Mouse (Mus musculus) urinary bladder, adult 18-20 months (tissue): ENCODE results near the gene B3gnt2.
"Not testable (repeated sequence)": the region's sequence is repeated elsewhere in the genome, so short reads cannot be mapped to it uniquely, and the experiment has no call there.

Experiments used
- DNase-seq, 2 experiments: peaks; one replicate each; pipeline ENCODE4 v3.0.0; 2022; ENCODE audit warnings: low spot score in 2 of 2, mixed read lengths in 2 of 2

B3gnt2 gene

GRCm38 (mm10) chr11:22774821-22775220 lies 85.9 kb downstream of the B3gnt2 start:
- no peak for DNase-seq

GRCm38 (mm10) chr11:22766238-22766637 lies 94.5 kb downstream of the B3gnt2 start:
- DNase-seq = no peak

GRCm38 (mm10) chr11:22765425-22765824 lies 95.3 kb downstream of the B3gnt2 start:
- no peak for DNase-seq

- DNase-seq = no peak
These were observed 97.0 kb downstream of the B3gnt2 start for GRCm38 (mm10) chr11:22763556-22764295.

- DNase-seq = no peak
These were observed 97.7 kb downstream of the B3gnt2 start for GRCm38 (mm10) chr11:22763055-22763454.

GRCm38 (mm10) chr11:22762236-22762927 lies 98.4 kb downstream of the B3gnt2 start:
- no peak for DNase-seq

GRCm38 (mm10) chr11:22759783-22760182 lies 101.0 kb downstream of the B3gnt2 start:
- DNase-seq = no peak

- DNase-seq = no peak
These were observed 104.4 kb downstream of the B3gnt2 start for GRCm38 (mm10) chr11:22756168-22756980.

GRCm38 (mm10) chr11:22755180-22755579 lies 105.6 kb downstream of the B3gnt2 start:
- DNase-seq = no peak

- DNase-seq = no peak
These were observed 108.2 kb downstream of the B3gnt2 start for GRCm38 (mm10) chr11:22752596-22752995.

- no peak for DNase-seq
These were observed 109.2 kb downstream of the B3gnt2 start for GRCm38 (mm10) chr11:22751592-22751991.

- no peak for DNase-seq
These were observed 113.4 kb downstream of the B3gnt2 start for GRCm38 (mm10) chr11:22747406-22747805.

GRCm38 (mm10) chr11:22745356-22745755 lies 115.4 kb downstream of the B3gnt2 start:
- DNase-seq = no peak

GRCm38 (mm10) chr11:22743561-22744269 lies 117.0 kb downstream of the B3gnt2 start:
- no peak for DNase-seq

- no peak for DNase-seq
These were observed 118.6 kb downstream of the B3gnt2 start for GRCm38 (mm10) chr11:22741998-22742626.

- peak in 1 of 2 experiments; percentile 9 for DNase-seq
These were observed 119.3 kb downstream of the B3gnt2 start for GRCm38 (mm10) chr11:22741436-22741835.

- no peak for DNase-seq
These were observed 121.1 kb downstream of the B3gnt2 start for GRCm38 (mm10) chr11:22739497-22740288.

- no peak for DNase-seq
These were observed 124.1 kb downstream of the B3gnt2 start for GRCm38 (mm10) chr11:22736521-22737225.

- DNase-seq = not testable (repeated sequence)
These were observed 125.6 kb downstream of the B3gnt2 start for GRCm38 (mm10) chr11:22735128-22735527.

GRCm38 (mm10) chr11:22733936-22734335 lies 126.8 kb downstream of the B3gnt2 start:
- no peak for DNase-seq
